Mouse (Mus musculus): ENCODE results near the gene Aspg. TPM values are rescaled to one million over a fixed set of nuclear protein-coding genes. Genes with fewer than 3 reads are reported as not detected.

The Aspg gene
- total RNA-seq, 4 experiments from 2014 or later: 1.8 to 8.5 (median 4.9) TPM

DNA sequence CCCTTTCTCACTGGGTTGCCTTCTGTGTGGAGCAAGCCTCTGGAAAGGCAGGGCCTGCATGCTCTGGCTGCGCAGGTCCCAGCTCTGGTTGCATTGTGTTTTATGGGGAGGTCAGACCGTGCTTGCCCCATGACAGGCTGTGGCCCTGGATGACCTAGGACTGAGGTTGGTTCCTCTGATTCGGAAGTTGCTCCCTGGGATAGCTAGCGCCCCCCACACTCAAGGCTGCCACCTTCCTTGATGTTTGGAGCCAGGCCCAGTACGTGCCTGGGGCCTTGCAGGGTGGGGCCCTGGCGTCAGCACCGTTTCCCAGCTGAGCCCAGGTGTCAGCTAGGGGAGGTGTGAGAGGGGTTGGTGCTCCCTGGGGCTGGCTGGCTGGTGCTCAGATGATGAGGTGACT lies 43.5 kb downstream of the Aspg start:
- no peak for DNase-seq (ENCODE audit: low spot score in 2 of 2)

DNA sequence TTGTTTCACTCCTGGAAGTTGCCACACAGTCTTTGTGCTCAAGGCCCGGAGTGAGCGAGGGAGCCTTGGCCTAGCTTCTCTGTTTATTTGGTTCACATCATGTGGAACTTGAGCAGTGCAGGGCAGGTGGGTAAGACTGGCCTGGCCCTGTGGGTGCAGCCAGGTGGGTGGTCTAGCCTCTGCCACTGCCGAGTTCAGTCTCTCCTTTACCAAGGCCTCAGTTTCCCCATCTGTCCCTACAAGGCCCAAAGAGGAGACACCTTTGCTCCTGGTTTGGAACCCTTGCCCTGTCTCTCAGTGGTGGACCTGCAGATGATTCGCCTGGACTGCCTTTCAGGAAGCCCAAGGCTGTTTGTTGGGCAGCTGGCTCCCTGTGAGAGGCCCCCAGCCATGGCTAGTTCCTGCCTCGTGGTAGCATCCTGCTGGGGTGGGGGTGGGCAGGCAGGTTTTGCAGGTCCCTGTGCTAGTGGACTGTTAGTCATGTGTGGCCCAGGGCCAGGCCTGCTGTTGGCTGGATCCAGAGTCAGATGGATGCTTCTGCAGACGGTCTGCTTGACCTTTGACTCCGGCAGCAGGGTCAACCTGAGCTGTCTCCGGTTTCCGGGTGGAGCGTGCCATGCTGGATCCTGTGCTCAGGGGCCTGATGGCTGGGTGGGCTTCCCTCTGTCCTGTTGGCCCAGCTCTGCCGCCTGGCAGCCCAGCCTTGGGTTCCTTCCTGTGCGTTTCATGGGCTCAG lies 44.9 kb downstream of the Aspg start:
- no peak for DNase-seq (ENCODE audit: low spot score in 2 of 2)

DNA sequence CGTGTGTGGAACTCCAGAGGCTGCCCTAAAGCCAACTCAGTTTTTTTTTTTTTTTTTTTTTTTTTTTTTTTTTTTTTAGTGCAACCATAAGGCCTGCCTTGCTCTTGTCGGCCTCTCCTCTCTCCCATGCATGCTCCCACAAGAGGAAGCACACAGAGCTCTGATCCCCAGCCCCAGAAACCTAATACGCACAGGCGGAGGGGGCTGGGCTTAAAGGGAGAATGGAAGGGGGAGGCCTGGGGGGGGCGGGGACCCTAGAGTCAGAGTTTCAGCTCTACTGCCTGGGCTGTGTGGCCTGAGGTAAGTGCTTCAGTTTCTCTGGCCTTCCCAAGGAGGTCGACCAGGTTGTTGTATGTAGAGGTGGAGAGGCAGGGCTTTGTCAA lies 45.5 kb downstream of the Aspg start:
- no peak for DNase-seq (ENCODE audit: low spot score in 2 of 2)

DNA sequence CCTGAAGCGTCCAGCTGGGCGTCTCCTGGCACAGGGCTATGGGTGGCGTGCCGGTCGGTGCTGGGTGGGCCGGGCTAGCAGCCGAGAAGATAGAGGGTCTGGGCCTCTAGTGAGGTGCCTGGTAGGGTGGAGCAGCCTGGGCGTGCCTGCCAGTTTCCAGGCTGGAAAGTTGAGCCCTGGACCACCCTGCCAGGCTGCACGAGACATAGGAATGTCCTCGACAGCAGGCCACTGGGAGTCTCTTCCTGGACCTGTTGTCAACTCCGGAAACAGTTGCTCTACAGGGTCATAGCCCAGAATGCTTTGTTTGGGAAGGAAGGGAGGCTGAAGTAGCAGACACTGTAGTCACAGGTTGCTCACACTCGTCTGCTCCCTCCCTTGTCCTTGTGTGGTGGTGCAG lies 47.1 kb downstream of the Aspg start:
- no peak for DNase-seq (ENCODE audit: low spot score in 2 of 2)

DNA sequence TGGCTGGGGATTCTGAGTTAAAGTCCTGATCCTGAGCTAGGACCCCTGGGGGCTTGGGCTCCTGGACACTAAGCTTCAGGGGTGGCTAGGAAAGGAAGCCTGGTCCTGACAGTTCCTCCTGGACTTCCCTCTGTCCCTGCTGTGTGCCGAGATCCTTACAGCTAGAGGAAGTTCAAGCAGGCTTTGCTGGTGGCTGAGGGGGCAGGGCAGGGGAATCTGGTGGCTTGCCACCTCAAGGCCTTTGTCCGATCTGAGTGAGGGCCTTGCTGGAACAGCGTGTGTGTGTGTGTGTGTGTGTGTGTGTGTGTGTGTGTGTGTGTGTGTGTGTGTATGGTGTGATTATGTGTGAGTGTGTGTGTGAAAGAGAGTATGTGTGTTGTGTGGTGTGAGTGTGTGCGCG lies 48.0 kb downstream of the Aspg start:
- DNase-seq (ENCODE audit: low spot score in 2 of 2): no peak

DNA sequence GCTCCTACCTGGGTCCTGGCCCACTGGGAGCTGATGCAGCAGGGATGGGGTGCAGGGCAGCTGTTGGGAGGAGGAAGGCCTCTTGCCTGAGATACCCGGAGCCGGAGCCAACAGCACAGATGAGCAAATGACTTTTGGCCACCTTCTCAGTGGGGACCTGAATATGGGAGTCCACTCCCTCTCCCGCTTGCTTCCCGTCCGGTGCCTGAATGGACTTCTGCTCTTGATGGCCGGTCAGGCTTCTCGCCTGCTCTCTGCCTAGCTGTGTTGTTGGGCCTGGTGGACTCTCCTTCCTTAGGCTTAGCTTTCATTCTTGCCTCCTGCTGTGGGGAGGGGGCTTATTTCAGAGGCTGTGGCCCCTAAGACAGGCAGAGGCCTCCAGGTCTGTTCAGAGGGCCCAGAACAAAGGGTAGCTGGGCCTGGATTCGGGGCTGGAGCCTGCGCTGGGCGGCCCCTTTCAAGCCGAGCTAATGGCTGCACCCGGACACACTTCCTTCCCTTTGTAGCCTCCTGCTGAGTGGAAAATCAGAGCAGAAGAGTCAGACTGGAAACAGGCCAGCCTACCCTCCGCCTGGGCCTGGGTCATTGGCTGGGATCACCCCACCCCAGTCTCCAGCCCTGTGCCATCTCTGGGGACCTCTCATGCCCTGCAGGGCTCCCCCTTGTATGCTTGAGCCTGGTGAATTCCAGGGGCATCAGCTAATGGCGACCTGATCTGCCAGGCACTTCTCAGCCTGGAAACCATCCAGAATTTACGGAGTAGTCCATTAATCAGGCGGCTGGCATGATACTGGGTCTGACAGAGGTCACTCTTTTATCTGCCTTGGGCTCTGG lies 49.0 kb downstream of the Aspg start:
- DNase-seq (ENCODE audit: low spot score in 2 of 2): no peak

DNA sequence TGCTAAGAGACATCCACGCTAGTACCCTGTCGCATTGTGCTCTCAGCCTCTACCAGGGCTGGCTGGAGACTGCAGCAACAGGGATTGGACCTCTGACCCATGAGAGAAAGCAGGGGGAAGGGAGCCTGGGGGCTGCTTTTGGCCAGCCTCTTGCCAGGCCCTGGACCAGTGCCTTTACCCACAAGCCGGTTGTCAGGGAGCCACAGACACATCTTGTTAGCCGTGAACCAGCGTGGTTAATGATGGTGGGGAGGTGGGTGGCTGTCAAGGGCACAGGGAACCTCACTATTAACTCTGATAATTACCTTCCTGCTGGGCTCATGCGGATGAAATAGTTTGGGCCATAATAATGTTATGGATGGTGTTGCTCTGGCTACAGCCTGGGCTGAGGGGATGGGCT lies 50.3 kb downstream of the Aspg start:
- no peak for DNase-seq (ENCODE audit: low spot score in 2 of 2)

DNA sequence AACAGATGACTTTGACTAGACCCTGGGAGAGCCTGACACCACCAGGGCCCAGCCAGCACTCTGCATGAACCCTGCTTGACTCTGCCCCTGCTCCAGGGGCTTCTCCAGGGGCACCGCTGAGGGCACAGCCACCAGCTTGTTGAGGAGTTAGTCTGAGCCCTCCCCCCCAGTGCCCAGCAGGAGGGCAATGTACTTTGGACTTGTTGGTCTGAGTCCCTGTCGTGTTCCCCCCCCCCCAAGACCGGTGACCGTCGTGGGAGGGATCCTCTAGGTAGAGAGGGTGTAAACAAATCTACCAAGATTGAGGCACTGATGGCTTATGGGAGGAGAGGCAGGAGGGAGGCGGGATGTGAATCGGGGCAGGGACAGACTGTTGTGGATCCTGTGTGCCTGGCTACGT lies 51.8 kb downstream of the Aspg start:
- no peak for DNase-seq (ENCODE audit: low spot score in 2 of 2)

DNA sequence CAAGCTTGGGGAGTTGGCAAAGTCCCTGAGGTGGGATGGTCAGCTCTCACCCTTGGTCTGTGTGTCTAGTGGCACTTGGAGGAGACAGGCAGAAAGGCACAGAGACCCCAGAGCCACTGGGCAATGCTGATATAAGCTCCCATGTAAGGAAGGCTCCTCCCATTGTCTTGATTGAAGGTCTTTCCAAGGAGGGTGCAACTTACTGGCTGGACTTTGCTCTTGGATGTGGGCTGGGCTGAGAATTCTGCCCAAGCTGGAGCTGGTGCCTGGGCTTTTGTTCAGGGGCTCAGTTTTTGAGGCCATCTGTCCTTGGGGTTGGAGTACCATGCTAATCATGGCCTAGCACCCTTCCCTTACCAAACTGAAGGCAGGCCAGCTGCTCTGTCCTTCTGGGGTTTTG lies 52.3 kb downstream of the Aspg start:
- no peak for DNase-seq (ENCODE audit: low spot score in 2 of 2)

DNA sequence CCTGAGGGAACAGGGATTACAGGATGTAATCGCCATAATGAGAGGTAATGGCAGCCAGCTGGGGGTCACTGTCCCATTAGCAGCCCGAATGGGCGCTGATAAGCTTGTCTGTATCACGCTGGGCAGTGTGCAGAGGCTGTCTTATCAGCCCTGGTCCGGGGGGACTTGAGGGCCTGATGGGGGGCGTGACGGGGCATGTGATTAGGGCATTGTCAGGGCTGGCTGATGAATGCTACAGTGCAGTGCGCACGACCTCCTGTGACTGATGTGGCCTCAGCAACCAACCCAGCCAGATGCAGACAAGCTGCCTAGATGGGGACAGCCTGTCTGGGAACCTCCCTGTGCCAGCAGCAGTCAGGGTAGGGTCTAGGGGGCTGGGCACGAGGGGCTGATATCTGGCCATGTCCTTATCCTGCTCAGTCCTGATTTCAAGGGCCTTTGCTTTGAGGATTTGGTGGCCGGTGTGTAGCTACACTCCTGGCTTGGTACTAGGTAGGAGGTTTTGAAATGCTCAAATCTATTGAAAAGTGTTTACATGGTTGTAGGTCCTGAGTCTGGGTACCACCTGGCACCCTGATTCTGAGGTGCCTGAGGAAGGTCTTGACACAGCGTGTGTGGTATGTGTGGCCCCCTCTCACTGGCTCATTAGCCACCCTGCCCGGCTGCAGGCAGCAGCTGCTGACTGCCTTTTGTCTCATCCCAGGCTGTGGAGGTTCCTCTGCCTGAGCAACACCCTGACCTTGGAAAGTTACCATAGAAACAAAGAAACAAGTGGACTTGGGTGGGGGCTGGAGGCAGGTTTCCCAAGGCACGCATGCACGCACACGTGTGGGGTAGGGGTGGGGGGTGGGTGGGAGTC lies 57.7 kb downstream of the Aspg start:
- no peak for DNase-seq (ENCODE audit: low spot score in 2 of 2)

DNA sequence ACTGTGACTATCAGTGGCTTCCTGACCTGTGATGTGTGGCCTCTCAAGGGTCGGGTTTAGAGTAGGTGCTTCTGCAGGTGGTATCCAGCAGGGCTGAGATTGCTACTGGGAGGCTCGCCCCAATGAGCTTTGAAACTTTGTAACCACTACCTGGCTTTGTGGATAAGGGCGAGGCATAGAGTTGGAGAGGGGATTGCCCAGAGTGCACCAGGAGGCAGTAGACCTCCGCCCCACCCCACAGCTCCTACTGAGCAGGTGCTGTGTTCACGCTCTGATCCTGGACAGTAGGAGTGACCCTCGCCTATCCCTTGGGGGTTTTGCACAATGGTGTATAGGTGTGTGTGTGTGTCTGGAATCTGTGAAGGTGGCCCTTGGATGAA lies 58.4 kb downstream of the Aspg start:
- no peak for DNase-seq (ENCODE audit: low spot score in 2 of 2)

DNA sequence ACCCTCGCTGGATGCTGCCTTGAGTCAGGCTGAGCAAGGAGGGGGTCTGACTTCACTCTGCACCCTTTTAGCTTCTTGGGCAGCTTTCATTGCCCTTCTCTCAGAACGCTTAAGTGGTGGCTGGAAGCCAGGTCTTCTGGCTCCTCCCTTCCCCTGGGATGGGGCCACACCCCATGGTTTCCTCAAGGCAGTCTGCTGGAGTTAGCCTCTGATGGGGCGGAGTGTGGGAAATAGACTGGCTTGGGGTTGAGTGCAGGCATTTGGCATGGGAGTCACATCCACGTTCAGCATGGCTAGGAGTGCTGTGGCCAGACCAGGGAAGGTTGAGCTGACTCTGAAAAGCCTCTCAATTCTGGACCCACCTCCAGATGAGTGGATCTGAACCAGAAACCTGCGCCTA lies 62.8 kb downstream of the Aspg start:
- no peak for DNase-seq (ENCODE audit: low spot score in 2 of 2)

DNA sequence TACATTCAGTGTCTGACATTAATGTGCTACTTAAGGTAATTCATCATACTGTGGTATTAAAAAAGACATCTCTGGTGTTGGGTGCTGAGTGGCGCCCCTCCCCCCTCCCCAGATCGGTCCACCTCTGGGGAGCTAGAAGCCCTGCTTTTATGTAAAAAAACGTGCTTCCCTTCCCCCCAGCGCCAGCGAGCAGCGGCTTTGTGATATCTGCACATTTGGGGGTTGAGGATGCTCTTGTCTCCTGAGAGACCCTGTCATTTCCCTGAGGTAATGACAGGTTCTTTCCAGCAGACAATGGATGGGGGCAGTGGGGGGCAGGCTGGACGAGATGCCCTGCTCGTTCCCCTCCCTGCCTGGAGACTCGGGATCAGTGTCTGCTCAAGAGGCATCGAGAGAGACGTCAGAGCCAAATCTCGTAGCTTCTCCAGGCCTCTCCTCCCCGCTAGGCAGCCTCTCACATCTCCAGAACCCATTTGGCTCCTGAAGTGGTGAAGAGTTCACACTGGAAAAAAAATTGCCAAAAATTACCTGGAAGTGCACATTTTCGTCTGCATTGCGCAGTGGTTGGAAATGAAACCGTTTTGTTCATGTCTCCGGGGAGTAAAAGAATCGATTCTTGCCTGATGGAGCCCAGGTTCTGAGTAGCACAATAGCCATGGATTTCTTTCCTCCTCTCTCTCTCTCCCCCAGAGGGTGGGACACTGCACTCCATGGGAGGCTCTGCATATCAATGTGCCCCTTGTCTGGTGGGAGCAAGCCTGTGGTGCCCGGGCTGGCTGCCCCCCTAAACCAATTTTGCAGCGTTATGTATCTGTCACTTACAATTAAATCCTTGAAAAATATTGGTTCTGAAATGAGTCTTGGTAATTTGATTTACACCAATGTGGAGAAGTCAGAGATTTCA lies 64.4 kb downstream of the Aspg start:
- no peak for DNase-seq (ENCODE audit: low spot score in 2 of 2)

DNA sequence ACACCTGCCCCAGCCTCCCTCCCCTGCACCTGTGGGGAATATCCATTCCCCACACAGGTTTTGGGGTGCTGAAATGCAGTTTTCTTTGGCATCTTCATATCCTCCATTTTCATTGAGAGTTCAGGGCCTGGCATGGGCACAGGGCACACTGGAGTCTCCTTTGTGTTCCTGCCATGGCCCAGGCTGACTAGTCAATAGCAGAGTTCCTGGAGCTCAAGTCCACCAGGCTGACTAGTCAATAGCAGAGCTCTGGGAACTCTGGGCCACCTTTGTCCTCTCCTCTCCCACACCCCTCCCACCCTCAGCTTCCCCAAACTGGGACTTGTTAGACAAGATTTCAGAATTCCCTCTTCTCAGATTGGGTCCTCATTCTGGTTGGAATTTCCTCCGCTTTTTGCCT lies 65.2 kb downstream of the Aspg start:
- no peak for DNase-seq (ENCODE audit: low spot score in 2 of 2)

DNA sequence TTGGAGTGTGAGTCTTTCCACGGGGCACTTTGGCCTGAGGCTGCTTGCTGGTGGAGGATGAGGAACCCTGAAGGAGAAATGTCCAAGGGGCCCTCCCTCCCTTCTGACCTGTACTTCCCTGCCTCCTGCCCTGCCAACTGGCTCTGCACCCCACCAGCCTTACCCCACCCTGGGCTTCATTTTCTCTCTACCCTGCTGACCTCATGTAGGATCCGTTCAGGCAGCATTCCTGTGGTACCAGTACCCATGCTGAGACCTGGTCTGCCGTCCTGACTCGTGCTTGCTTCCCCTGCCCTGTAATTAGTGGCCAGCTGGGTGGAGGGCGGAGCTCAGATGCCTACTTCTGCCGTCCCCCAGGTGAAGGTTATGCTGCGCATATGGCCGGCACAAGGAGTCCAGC lies 65.7 kb downstream of the Aspg start:
- no peak for DNase-seq (ENCODE audit: low spot score in 2 of 2)

Small RNAs within 50 kb of the gene (microRNA-seq; reads per million reads assigned to microRNA genes)
- gene Mir203 (60.1 to 138 reads per million in 2 experiments), gene Mir3073a (0 reads per million in 2 experiments), gene Mir3073b (0 reads per million in 2 experiments)

Other genes starting within 250 kb of the Aspg start
- 10 to 100 TPM; 56.1 to 61.6 (median 58.2) TPM for gene Ppp1r13b, start 198.6 kb upstream of the Aspg start, total RNA-seq (2022)
- gene Atp5mpl, start 139.7 kb upstream of the Aspg start, total RNA-seq (2022): 100 to 1,000 TPM; 352 to 403 (median 371) TPM
- gene Tdrd9, start 135.1 kb upstream of the Aspg start, total RNA-seq (2022): under 1 TPM; 0.27 to 0.93 (median 0.55) TPM
- gene Rd3l, start 125.4 kb upstream of the Aspg start, total RNA-seq (2022): not detected
- 1 to 10 TPM; 4.8 to 5.7 (median 5.1) TPM for gene Kif26a, start 39.5 kb downstream of the Aspg start, total RNA-seq (2022)